Mouse (Mus musculus) bone marrow, adult 2 months (tissue): ENCODE measurements around the gene Inhbc. TPM values are rescaled to one million over a fixed set of nuclear protein-coding genes. Genes with fewer than 3 reads are reported as not detected.
A peak's percentile ranks its signal among the peaks of the same experiment; 100 is the strongest.

Experiments
- H3K27ac ChIP-seq: fragments of 200-500 bp; 2 replicates; pipeline ENCODE4 v1.5.1; 2012; ENCODE audit warnings: low read depth, mild to moderate bottlenecking, control low read depth, inconsistent platforms, low read length; ENCODE audit not compliant: control insufficient read depth, poor library complexity, insufficient read depth
- H3K4me1 ChIP-seq: fragments of 200-500 bp; 2 replicates; pipeline ENCODE4 v1.6.1; 2011; ENCODE audit warnings: low read length; ENCODE audit not compliant: control insufficient read depth, insufficient read depth
- H3K4me3 ChIP-seq: fragments of 200-500 bp; replicated peaks from 2 replicates; pipeline ENCODE3; 2011; ENCODE audit warnings: mild to moderate bottlenecking, low read depth, low read length, control low read depth; ENCODE audit not compliant: control insufficient read depth
- CTCF ChIP-seq: fragments of 200-500 bp; IDR thresholded peaks from 2 replicates; pipeline ENCODE4 v1.5.1; 2011; ENCODE audit warnings: low read length, control low read depth; ENCODE audit not compliant: control insufficient read depth, insufficient read depth
- POLR2A ChIP-seq: fragments of 200-500 bp; IDR thresholded peaks from 2 replicates; pipeline ENCODE4 v1.6.1; 2011; ENCODE audit warnings: low read depth, mild to moderate bottlenecking, control low read depth, low read length, borderline replicate concordance; ENCODE audit not compliant: control insufficient read depth
- WGBS: fragments of 180-500 bp; shearing (Covaris S2); methylation state at CpG from one replicate; pipeline ENCODE4 v1.1.7; 2018; 5-methylcytosine and 5-hydroxymethylcytosine counted together
- polyA plus RNA-seq: library from polyadenylated mRNA; stranded (reverse); fragments of >200 nt; gene quantifications from 2 replicates; pipeline ENCODE4 v1.2.4, GENCODE M21; 2011; ENCODE audit warnings: low replicate concordance; ENCODE audit not compliant: missing spikeins, insufficient read depth, insufficient read length

The Inhbc gene
- polyA plus RNA-seq: 0.52 TPM in 1 of 2 replicates, not detected in the other

DNA sequence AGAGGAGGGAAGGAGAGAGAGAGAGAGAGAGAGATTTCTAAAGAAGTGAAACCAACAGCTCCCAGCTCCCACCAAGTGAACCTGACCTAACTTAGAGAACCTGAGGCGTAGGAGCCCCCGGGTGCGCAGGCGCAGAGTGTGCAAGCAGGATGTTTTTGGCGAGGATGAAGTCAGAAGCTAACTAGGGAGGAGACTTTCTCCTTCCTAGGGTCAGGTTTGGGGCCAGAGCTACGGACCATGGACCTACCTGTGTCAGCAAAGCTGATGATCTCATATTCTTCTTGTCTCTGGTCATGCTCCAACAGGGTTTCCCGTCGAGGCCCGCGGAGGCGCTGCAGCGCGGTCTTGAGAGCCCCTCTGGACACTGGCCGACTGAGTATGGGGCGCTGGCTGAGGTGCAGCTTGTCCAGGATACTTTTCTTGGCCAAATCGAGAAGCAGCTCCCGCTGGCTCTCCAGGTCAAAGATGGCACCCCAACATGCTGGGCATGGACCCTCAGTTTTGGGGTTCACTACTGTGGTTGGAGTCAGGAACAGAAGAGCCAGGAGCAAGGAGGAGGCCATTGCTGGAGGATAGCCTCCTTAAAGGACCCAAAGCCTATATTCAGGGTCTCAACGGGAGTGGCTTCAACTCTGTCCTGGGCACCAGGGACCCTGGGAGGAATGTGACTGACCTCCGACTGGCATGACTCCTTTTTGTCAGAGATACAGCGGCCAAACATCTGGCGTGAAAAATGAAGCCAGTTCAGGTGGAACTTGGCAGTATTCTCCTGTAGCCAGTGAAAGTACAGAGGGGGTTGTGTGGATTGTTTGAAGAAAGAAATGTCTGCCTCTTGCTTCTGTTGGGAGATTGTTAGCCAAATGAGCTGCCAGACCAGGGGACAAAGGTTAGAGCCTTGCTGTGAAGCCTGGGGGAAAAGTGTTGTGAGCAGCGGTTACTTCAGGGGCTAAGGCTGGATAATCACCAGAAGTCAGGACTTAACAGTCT, at the start of gene Inhbc:
TSS of gene Inhbc (minus strand) at position 598 of the 987 bp plus-strand sequence.
- no peaks in the 10 kb centered on the region for H3K4me1 ChIP-seq
- no peak within 1 kb of the TSS for H3K4me3 ChIP-seq
- no peak within 1 kb of the TSS for H3K27ac ChIP-seq
- 88% methylated on average over 22 of the region's 22 CpGs for WGBS
- TF ChIP-seq POLR2A (no peak), CTCF (no peak)

GRCm38 (mm10) chr10:127414141-127414540, 43.9 kb upstream of the Inhbc start:
- no peak overlapping the region for H3K4me3 ChIP-seq
- TF ChIP-seq CTCF: no peak
- no peak for TF ChIP-seq POLR2A
- H3K27ac ChIP-seq: no peak overlapping the region
- no peaks in the 10 kb centered on the region for H3K4me1 ChIP-seq
- 89% methylated on average over 3 of the region's 3 CpGs for WGBS

- H3K4me3 ChIP-seq: no peak overlapping the region
- H3K4me1 ChIP-seq: no peaks in the 10 kb centered on the region
- no peak overlapping the region for H3K27ac ChIP-seq
- 88% methylated on average over 1 of the region's 1 CpGs for WGBS
- TF ChIP-seq CTCF (no peak), POLR2A (no peak)
These were observed 43.4 kb upstream of the Inhbc start for GRCm38 (mm10) chr10:127413585-127413984.

- 66% methylated on average over 2 of the region's 2 CpGs for WGBS
These were observed 42.5 kb upstream of the Inhbc start for GRCm38 (mm10) chr10:127412776-127413175.

GRCm38 (mm10) chr10:127412101-127412500, 41.9 kb upstream of the Inhbc start:
- Histone ChIP-seq H3K4me1 (no peaks in the 10 kb centered on the region), H3K4me3 (no peak overlapping the region), H3K27ac (no peak overlapping the region)
- TF ChIP-seq CTCF: no peak
- no peak for TF ChIP-seq POLR2A
- WGBS: 82% methylated on average over 5 of the region's 5 CpGs

More at GRCm38 (mm10) chr10:127412776-127413175, 42.5 kb upstream of the Inhbc start:
- H3K4me3 ChIP-seq: no peak overlapping the region
- no peak for TF ChIP-seq POLR2A
- TF ChIP-seq CTCF: no peak
- no peaks in the 10 kb centered on the region for H3K4me1 ChIP-seq
- no peak overlapping the region for H3K27ac ChIP-seq

DNA sequence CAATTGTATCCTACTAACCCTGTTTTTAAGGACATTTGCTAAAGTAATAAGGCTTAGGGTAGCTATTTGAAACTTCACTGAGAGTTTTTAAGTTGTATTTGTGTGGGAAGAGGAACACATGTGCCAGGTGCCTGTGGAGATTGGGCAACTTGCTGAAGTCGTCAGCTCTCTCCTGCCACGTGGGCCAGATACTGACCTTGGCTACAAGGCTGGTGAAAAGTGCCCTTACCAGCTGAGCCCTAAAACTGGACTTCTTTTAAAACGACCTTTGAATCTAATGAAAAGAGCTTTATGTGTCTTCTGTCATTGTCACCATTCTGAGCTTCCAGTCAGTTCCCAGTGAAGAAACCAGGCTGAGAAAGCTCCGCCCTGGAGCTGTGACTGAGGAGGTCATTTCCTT, 37.2 kb upstream of the Inhbc start:
- TF ChIP-seq CTCF (no peak), POLR2A (no peak)
- no peaks in the 10 kb centered on the region for H3K4me1 ChIP-seq
- no peak overlapping the region for H3K4me3 ChIP-seq
- WGBS: 36% methylated on average over 4 of the region's 4 CpGs
- H3K27ac ChIP-seq: no peak overlapping the region

- no peak for TF ChIP-seq CTCF
- TF ChIP-seq POLR2A: no peak
These were observed 34.5 kb upstream of the Inhbc start for GRCm38 (mm10) chr10:127404701-127405100.

GRCm38 (mm10) chr10:127391774-127392173, 21.5 kb upstream of the Inhbc start:
- no peak overlapping the region for H3K27ac ChIP-seq
- 87% methylated on average over 6 of the region's 6 CpGs for WGBS
- H3K4me3 ChIP-seq: no peak overlapping the region
- TF ChIP-seq POLR2A: no peak
- no peak for TF ChIP-seq CTCF
- no peaks in the 10 kb centered on the region for H3K4me1 ChIP-seq

More at GRCm38 (mm10) chr10:127404701-127405100, 34.5 kb upstream of the Inhbc start:
- no peak overlapping the region for H3K4me3 ChIP-seq
- H3K27ac ChIP-seq: no peak overlapping the region
- 91% methylated on average over 3 of the region's 3 CpGs for WGBS
- no peaks in the 10 kb centered on the region for H3K4me1 ChIP-seq

DNA sequence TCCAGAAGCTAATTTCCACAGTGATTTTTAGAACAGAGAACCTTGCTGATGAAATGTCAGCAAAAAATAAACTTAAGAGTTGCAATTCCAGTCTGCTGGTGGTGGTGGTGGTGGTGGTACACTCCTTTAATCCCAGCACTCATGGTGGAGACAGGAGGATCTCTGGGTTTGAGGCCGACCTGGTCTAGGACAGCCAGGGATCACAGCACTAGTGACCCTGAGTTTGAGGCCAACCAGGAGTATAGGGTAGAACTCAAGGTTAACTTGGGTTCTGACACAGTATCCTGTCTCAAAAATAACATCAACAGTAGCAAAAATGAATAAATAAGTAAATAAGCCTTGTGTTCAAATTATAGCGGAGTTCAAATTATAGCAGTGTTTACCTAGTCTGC, 11.5 kb upstream of the Inhbc start:
- Histone ChIP-seq H3K4me1 (peaks cover 2% of the 10 kb centered on the region), H3K27ac (no peak overlapping the region), H3K4me3 (peak overlapping the region; percentile 5)
- WGBS: 75% methylated on average over 2 of the region's 2 CpGs
- TF ChIP-seq CTCF (no peak), POLR2A (no peak)
